Mouse (Mus musculus): ENCODE measurements around the gene Kctd10. TPM values are rescaled to one million over a fixed set of nuclear protein-coding genes. Genes with fewer than 3 reads are reported as not detected.

Gene Kctd10
- total RNA-seq, 2 experiments from 2014 or later: 18.5 to 49.8 TPM

DNA sequence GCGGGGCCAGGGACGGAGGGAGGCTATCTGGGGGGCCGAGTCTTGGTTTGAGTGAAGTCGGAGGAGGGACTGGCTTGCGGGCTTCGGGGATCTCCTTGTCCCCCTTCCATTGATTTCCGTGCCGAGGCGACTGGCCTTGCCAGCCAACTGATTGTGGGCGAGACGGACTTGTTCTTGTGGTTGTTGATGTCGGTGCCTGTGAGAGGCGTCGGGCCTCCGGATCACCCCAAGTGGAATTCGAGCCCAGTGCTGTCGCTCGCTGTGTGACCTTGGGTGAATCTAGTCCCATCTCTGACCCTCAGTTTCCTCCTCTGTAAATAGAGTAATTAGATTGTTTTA is 674 bp upstream of the Kctd10 start:
- ATAC-seq (replicated peaks; ENCODE audit: poor library complexity, severe bottlenecking): no peak

DNA sequence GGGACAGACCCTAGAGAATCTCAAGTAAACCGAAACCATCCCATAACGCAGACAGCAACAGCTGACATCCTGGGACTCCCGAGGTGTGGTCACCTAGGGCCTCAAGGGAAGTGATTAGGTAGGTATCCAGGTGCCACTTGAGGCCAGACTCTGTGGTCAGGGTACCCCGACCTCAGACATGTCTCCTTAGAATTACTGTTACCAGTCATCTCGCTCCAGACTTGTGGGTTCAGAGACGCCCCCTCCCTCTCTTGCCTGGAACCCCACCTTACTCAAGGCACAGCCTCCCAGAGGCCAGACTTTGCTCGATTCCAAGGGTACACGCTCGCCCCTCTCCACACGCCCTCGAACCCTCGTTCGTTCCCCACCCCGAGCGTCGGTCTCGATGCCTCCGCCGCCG is 545 bp downstream of the Kctd10 start:
- no peak for ATAC-seq (replicated peaks; ENCODE audit: poor library complexity, severe bottlenecking)

DNA sequence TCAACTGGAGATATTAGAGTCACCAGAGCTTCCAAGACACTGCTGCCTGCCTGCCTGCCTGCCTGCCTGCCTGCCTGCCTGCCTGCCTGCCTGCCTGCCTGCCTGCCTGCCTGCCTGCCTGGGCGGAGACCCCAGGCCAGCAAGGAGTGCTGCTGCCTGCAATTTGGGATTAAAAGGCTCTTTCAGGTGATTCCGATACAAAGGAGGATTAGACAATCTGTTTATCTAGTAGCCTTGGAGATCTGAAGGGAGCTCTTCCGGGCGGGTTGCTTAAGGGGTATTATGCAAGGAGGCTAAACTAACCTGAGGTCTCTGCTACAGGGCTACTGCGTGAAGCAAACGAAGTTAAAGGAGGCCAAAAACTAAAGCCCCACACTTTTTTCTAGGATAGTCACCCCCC is 1.4 kb downstream of the Kctd10 start:
- peak; percentile 61 for ATAC-seq (replicated peaks; ENCODE audit: poor library complexity, severe bottlenecking)

DNA sequence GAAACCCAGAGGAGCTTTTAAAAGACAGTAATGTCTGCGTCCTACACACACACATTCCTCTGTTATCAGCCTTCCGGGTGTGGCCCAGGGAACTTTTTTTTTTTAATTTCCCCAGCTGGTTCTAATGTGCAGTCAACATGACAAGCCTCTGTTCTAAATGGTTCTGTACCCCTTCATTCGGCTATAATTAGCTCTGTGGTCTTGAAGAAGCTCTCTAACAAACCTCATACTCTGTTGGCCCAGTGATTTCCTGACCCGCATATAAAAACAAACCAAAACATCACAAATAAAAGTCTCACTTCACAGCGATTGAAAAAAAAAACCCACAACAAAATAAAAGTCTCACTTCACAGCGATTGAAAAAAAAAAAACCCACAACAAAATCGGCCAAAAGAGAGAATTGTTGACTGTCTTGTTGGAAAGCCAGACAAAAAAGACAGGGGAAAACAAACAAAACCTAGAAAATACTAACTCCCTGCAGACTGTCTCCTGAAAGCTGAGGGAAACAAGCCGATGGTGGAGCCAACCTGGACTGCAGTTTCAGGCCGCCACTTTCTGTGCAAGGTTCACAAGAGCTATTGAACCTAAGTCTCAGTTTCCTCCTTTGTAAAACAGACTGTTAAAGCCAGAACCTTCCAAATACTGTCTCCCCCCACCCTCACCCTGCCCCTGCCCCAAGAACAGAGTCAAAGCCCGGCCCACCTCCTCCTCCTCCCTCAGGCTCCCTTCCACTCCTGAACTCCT is 2.0 kb downstream of the Kctd10 start:
- ATAC-seq (replicated peaks; ENCODE audit: poor library complexity, severe bottlenecking): no peak

DNA sequence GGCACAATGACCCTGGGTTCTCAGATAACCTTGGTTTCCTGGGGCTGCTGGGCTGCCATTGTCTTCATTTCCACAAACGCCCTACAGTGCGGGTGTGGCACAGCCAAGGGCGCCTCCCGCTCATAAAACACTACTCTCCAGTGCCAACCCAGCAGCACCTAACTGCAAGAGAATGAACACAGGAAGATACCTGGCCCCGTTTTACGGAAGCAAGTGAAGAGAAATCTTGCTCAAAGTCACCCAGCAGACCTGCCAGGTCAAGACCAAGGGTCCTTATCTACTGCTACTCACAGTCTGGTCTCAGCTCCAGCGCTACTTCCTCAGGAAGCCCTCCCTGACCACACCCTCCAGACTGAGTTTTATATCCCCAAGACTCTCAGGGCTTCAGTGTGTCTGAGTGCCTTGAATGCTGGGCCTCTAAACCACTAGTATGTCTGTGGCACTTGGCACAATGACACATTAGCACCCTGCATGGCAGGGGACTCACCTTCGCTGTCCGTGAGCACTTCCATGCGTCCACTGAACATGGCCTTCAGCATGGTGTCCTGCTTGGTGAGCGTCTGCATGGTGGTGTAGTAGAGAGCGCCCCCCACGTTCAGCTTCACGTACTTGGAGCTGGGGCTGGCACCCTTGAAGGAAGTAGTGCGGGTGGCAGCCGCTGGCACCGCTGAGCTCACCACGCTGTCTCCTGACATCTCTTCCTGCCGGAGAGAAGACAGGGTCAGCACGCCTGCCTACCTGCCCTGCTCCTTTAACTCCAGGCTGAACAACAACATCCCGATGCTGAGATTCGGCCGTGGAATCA is 5.7 kb downstream of the Kctd10 start:
- peak; percentile 45 for ATAC-seq (replicated peaks; ENCODE audit: poor library complexity, severe bottlenecking)

DNA sequence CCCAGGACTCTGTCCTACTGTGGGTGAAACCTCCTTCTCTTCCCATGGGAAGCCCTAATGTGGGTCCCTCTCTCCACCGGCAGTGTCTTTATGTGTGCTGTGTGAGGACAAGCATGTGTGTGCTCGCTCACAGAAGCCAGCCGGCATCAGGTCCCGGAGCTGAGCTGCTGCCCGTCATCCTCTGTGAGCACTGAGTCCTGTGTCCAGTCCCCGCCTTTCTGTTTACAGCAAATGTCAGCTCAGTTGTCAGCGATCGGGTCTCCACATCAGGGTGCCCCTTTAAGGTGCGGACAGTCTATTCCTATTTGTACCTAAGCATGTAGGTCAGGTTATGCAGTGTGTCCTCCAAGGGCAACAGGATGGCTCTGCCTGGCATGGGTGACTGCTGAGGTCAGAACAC is 6.7 kb downstream of the Kctd10 start:
- ATAC-seq (replicated peaks; ENCODE audit: poor library complexity, severe bottlenecking): no peak

DNA sequence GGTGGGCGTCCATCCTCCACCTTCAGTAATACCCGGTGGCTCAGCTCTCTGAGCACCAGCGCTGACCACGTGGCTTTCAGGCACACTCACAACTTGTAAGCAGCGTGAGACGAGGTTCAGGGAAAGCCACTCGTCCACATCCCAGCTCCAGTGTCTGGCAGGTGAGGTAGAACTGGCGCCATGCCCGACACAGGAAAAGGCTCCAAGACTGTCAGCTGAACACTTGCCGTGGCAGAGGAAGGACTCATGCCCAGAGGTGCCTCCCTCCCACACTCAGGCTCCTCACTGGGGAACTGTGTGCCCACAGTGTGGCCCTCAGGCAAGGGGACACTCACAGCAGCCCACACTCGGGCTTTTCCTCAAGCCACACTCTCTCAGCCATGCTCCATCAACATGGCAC is 7.1 kb downstream of the Kctd10 start:
- ATAC-seq (replicated peaks; ENCODE audit: poor library complexity, severe bottlenecking): no peak

DNA sequence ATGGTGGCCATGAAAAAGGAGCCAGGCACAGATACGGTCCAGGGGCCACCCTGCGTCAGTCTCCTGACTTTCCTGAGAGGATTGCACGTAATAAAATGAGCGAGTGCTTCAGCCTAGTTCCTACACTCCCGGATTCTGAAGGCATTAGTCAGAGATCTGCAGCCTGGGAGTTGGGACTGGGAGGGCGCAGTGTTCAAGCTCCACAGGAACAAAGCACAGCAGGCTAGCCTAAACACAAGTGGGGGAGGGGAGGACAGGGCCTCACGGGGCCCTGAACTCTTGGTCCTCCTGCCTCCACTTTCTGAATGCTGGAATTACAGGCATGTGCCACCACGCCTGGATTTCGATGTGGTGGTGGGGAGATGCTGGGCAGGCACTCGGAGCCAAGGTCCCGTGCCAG is 7.7 kb downstream of the Kctd10 start:
- no peak for ATAC-seq (replicated peaks; ENCODE audit: poor library complexity, severe bottlenecking)

DNA sequence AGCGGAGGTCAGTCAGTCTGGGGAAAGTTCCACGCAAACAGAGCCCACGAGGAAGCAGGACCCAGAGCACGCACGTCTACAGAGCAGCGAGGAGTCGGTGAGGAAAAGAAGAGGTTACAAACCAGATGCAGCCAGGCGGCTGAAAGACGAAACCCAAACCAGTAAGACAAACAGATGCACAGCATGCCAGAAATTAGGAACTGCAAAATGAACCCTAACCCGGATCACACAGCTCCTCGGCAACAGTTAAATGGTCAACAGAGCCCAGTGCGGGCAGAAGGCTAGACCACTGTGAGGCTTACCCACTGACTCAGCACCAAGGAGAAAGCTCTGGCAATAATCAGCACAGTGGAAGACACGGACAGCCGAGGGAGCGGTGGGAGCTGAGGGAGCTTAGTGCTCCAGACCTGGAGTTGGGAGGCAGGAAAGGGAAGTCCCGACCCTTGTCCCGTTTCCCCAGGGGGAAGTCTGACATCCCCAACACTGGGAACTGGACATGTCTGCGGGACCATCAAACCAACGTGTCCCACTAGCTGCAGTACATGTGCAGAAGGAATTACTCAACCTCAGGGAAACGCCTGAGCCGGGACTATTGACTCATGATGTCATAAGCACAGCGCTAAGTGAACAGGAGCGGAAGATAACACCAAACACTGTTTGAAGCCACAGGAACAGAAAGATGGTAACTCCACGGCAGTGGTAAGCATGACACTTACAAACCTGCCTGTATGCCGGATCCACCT is 8.4 kb downstream of the Kctd10 start:
- ATAC-seq (replicated peaks; ENCODE audit: poor library complexity, severe bottlenecking): peak; percentile 47

DNA sequence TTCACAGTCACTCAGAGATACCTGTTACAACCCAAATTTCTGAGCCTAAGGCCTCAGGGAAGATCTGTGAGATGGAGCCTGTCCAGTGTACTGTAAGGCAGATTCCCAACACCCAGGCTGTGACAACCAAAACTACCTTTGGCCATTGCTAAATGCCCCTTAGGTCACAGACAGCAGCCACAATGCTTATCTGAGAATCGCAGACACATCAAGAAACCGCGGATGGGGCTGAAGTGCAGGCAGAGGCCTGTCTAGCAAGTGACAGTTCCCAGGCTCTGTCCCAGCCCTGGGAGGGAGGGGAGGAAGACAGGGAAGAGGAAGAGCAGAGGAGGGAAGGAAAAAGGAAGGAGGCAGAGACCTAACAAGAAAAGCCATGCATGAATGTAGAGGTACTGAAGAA is 9.0 kb downstream of the Kctd10 start:
- peak; percentile 52 for ATAC-seq (replicated peaks; ENCODE audit: poor library complexity, severe bottlenecking)

DNA sequence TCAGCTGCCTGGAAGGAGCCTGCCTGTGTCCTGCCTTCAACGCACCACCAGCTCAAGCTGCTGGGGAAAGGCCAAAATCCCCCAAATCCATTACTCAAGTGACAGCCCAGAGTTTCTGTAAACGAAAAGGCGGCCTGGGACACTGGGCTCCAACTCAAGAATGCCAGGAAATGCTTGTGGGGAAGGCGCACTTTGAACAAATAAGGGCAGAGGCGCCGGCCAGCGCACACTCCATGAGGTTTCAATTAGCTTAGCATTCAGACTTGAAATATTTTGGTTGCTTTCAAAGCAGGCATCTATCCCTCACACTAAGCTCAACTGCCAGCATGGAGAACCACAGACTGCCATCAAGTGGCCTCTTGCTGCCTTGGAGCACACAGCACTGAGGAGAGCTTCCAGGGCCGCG is 9.9 kb downstream of the Kctd10 start:
- ATAC-seq (replicated peaks; ENCODE audit: poor library complexity, severe bottlenecking): no peak

DNA sequence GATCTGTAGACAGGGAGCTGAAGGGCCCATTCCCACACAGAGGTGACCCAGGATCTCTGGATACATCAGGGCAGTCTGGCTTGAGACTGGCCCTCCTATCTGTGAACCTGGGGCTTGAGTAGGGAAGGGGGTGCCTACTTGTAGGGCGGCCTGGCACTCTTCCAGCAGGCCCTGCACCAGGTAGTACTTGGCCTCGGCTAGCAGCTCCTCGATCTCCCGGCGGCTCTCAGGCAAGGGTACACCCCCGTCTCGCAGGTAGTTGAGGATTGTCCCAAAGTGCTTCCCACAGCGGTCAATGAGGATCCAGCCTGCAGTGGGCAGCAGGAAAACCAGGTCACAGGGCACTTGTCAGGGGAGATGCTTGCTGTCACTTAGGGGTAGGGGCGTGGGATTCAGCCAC is 10.4 kb downstream of the Kctd10 start:
- ATAC-seq (replicated peaks; ENCODE audit: poor library complexity, severe bottlenecking): no peak

DNA sequence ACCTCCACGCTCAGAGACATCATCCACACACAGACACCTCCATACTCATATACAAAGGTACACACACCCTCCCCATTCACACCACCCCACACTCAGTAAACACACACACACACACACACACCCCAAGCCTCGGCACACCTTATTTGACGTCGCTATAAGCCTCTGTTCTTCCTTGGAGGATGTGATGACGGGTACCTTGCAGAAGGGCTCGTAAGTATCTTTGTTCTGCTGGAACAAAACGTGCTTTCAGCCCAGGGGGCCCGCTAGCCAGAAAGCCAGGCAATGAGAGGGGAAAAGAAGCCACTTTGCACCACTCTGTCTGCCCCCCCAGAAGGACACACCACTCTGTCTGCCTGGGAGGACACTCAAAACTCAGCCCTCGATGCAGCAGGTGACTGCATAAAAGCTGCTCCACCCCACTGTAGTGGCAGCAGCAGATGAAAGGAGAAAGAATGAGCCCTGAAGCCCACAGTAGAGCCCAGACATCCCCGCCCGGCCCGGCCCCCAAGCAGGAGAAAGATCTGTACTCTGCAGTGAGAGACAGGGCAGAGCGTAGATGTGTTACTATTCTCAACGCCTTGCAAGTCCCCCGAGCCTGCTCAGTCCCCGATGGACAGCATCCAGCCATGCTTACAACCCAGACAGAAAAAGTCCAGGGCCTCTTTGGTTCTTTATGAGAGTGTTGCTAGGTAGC is 11.4 kb downstream of the Kctd10 start:
- ATAC-seq (replicated peaks; ENCODE audit: poor library complexity, severe bottlenecking): no peak

DNA sequence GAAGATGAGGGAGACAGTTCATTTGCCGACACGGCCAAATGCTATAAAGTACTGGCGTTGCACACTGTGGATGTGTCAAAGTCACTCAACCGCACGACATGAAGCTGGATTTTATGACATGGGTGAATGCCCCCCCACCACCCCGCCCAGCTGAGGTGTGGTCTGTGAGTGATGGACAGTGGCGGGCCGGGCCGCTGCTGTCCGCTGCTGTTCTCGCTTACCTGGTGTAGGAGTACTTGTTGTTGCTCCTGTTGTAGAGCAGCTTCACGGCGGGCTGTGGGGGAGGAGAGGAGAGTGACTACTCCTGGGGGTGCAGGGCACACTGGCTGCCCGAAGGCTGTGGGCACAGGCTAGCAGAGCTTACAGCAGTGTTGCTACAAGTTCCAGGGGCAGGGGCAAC is 12.2 kb downstream of the Kctd10 start:
- ATAC-seq (replicated peaks; ENCODE audit: poor library complexity, severe bottlenecking): no peak

DNA sequence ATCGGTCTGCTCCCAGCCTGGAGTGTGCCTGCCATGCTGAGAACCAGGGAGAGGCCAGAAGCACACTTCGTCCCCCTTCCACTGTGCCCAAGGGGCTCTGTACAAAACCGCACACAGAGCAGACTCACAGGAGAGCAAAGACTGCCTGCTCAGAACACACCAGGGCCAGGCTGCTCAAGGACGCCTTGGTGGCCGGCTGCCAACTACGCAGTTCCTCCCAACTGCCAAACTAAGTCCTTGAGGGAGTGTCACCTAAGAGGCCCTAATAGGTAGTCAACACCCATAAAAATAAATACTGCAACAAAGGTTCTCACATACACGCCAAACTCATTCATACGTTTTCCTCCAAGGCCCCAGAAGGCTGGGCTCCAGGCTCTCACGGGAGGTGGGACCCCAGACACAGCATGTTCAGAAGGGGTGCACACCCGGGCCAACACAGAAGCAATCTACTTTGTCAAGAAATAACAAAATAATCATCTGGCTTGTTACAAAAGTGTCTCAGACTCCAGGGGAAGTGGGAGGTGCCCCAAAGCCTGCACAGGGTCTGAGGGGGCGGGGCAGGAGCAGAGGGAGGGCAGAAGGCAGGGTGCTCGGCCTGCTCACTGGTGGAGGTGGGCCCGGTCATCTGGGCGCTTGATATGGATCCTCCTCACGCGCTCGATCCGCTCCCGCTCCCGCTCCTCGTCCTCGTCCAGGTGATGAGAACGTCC is 15.1 kb downstream of the Kctd10 start:
- peak; percentile 51 for ATAC-seq (replicated peaks; ENCODE audit: poor library complexity, severe bottlenecking)

DNA sequence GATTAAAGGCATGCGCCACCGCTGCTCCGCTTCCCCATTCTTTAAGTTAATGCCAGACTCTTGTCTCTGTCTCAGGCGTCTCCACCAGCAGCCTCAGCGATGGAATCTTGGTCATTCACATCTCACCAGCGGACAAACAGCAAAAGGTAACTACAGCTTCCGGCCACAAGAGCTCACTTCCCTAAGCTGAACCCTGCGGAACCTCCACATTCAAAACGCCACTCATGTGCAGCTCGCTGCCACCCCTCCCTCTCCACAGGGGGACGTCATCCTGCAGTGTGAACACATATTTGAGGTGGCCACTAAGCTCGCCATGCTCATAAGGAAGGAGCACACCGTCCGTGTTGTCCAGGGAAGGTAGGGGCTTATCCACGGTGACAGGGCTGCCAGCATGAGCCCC is 19.3 kb downstream of the Kctd10 start:
- ATAC-seq (replicated peaks; ENCODE audit: poor library complexity, severe bottlenecking): peak; percentile 65

DNA sequence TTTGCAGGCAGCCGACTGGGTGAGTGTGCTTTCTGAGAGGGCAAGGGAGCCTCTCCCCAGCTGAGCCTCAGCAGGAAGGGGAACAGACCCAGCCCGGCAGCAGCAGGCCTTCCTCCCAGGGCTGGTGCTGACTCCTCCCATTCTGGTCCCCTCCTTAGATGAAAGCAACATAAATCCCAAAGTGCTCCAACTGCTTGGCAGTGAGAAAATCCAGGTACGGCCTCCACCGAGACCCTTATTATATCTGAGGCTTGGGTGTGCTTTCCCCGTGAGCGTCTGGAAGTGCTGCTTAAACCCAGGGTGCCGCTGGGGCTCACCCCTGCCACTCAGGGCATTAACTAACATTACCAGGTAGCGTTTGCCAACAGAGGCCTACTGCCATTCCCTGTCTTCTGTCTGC is 20.7 kb downstream of the Kctd10 start:
- ATAC-seq (replicated peaks; ENCODE audit: poor library complexity, severe bottlenecking): 0 out of 2 replicates have a peak, but pooled peaks have one; percentile 21

DNA sequence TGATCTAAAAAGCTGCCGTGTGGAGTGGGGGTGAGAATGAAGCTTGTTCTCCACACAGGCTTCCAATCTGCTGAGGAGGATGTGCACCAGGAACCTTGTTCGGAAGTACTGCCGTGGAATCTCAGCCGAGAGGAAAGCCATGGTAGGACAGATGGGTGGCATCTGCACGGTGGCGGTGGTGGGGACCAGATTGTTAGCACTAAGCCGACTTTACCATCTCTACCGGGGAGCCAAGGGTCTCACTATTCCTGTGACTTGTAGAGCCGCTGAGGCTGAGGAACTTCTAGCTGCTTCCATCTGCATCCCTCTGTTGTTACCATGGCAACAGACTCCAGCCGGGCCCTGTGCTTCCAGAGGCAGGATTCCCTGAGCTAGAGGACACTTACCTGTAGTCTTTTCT is 21.5 kb downstream of the Kctd10 start:
- ATAC-seq (replicated peaks; ENCODE audit: poor library complexity, severe bottlenecking): no peak

DNA sequence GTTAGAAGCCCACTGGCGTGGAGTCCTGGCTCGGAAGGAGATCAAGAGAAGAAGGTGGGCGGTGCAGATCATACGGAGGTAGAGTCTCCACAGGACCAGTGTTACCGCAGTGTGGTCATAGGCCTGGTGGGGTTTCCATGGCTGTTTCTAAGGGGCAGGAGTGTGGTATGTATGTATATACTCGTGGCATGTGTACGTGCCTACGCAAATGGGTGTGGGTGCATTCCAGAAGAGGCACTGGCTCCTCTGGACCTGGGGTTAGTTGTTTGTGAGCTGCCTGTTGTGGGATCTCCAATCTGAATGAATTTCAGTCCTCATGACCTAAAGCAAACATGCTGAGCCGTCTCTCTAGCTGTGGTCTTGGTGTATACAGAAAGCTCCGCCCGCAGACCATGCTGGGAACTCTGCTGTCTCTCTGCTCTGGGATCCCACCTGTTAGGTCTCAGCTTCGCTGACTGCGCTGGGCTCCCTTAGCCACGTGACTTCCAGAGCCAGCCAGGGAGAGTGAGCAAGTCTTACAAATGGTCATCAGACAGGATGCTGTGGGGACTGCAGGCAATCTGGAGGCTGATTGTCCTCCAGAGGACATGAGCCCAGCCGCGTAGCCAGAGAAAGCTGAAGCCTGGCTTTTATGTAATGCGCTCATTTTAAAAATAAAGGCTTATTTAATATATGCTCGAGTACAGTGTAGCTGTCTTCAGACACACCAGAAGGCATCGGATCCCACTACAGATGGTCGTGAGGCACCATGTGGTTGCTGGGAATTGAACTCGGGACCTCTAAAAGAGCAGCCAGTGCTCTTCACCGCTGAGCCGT is 23.2 kb downstream of the Kctd10 start:
- peak; percentile 7; the same call in 1 of the 2 replicates for ATAC-seq (replicated peaks; ENCODE audit: poor library complexity, severe bottlenecking)

Measured in granulocyte monocyte progenitor cell, adult 5-6 weeks (primary cell).